Mouse (Mus musculus) cortical plate, adult 2 months (tissue): Measurements from ENCODE around the gene Tcte3.
"Not testable (repeated sequence)": the region's sequence is repeated elsewhere in the genome, so short reads cannot be mapped to it uniquely, and the experiment has no call there.

Experiments
- CTCF ChIP-seq: fragments of 200-500 bp; IDR thresholded peaks from 2 replicates; pipeline ENCODE4 v1.5.1; 2011; ENCODE audit warnings: mild to moderate bottlenecking, control low read depth, low read length; ENCODE audit not compliant: insufficient read depth; ENCODE audit errors: extremely low read depth
- POLR2A ChIP-seq: fragments of 200-500 bp; IDR thresholded peaks from 2 replicates; pipeline ENCODE4 v1.6.1; 2011; ENCODE audit warnings: mild to moderate bottlenecking, low read length, control low read depth; ENCODE audit not compliant: insufficient read depth; ENCODE audit errors: extremely low read depth

DNA sequence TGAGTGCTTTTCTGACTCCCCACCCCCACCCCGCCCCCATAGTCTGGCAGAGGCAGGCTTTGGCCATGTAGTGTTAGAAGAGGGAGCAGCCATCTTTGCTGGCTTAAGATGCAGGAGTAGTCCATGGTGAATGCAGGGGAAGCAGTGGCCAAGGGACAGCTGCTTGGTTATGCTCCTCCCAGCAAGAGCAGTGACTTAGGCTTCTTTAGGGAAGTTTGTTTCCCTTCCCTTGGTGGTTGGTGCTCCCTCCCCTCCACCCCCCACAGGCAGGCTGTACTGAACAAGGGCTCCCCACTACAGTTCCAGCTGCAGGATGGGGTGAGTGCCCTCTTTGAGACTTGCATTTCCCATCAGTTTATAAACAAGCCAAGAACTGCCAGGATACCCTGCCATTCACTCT lies 11.5 kb upstream of the Tcte3 start:
- not testable (repeated sequence) for TF ChIP-seq CTCF, POLR2A
